24 mouse cellular contexts compared by ENCODE assay signal in the genomic region with DNA sequence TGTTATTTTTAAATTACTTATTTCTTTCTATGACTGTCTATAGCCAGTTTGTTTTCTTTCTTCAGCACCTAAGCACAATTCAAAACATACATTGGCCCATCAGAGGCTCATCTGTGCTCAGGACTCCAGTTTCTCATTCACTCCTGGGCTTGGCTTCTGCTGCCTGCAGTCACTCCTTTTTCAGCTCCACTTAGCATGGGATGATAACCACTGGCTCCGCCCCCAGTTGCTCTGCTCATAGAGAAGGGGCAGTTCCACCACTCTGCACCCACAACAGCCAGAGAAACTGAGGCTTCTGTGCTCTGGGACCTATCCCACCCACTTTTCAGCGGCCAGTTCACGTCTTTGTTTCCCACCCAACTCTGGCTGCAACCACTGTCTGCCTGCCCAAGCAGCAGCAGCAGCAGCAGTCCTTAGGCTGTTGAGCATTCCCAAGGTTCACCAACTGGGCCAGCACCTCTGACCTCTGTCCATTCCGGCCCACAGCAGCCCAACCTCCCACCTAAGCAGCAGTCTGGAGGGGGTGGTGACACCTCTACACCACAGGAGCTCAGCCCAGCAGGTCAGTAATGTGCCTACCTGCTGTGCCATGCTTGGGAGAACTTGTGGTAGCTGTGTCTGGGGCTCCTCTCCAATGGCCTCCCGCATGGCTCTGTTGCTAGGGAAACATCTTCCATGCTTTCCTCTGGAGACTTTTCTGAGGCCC. TPM values are rescaled to one million over a fixed set of nuclear protein-coding genes. Genes with fewer than 3 reads are reported as not detected.
A peak's percentile ranks its signal among the peaks of the same experiment; 100 is the strongest.
DNase-seq lines count a peak whose midpoint lies in the region; ATAC-seq and TF ChIP-seq lines count a peak whose summit lies in the region.
"Had no signal": no experiment of that assay in that cellular context is flagged by ENCODE, and none has a peak within 500 bp of the region (broad histone marks: within the 10 kb centered on the region; RNA-seq: fewer than 3 reads in every experiment).

No protein-coding gene starts in this region.

- no peaks in the 10 kb centered on the region for H3K36me3 ChIP-seq in forebrain, embryonic 10.5 days (replicated peaks)
- no peaks in the 10 kb centered on the region for H3K36me3 ChIP-seq in forebrain, postnatal 0 days (ENCODE audit: insufficient read depth)
- no peaks in the 10 kb centered on the region for H3K36me3 ChIP-seq in kidney, embryonic 15.5 days
- H3K36me3 ChIP-seq in midbrain, embryonic 11.5 days (ENCODE audit: control insufficient read depth, insufficient read depth, low read length): no peaks in the 10 kb centered on the region
- H3K36me3 ChIP-seq in midbrain, postnatal 0 days (ENCODE audit: insufficient read depth, low read length): no peaks in the 10 kb centered on the region
- no peaks in the 10 kb centered on the region for H3K36me3 ChIP-seq in liver, embryonic 13.5 days
- H3K36me3 ChIP-seq: hindbrain, embryonic 12.5 days; liver, embryonic 15.5 days; midbrain, embryonic 15.5 days had no signal

- no peaks in the 10 kb centered on the region for H3K9me3 ChIP-seq in forebrain, embryonic 10.5 days
- H3K9me3 ChIP-seq in forebrain, postnatal 0 days (ENCODE audit: low read length): no peaks in the 10 kb centered on the region
- no peaks in the 10 kb centered on the region for H3K9me3 ChIP-seq in kidney, embryonic 15.5 days (replicated peaks)
- H3K9me3 ChIP-seq in midbrain, embryonic 11.5 days (ENCODE audit: control insufficient read depth, low read length): no peaks in the 10 kb centered on the region
- no peaks in the 10 kb centered on the region for H3K9me3 ChIP-seq in midbrain, postnatal 0 days (ENCODE audit: low read length)
- no peaks in the 10 kb centered on the region for H3K9me3 ChIP-seq in liver, embryonic 13.5 days (replicated peaks)
- H3K9me3 ChIP-seq: forebrain, embryonic 13.5 days; hindbrain, embryonic 12.5 days; liver, embryonic 15.5 days; midbrain, embryonic 15.5 days had no signal

- no peaks in the 10 kb centered on the region for H3K27me3 ChIP-seq in forebrain, embryonic 10.5 days (ENCODE audit: poor library complexity, severe bottlenecking)
- H3K27me3 ChIP-seq in forebrain, postnatal 0 days (ENCODE audit: insufficient read depth, low read length): no peaks in the 10 kb centered on the region
- H3K27me3 ChIP-seq in kidney, embryonic 15.5 days: no peaks in the 10 kb centered on the region
- no peaks in the 10 kb centered on the region for H3K27me3 ChIP-seq in midbrain, embryonic 11.5 days (ENCODE audit: control insufficient read depth, insufficient read depth, low read length)
- no peaks in the 10 kb centered on the region for H3K27me3 ChIP-seq in midbrain, postnatal 0 days (ENCODE audit: insufficient read depth, low read length)
- no peaks in the 10 kb centered on the region for H3K27me3 ChIP-seq in liver, embryonic 13.5 days
- H3K27me3 ChIP-seq: forebrain, embryonic 13.5 days; liver, embryonic 15.5 days; midbrain, embryonic 15.5 days had no signal

- no peak overlapping the region for H3K4me3 ChIP-seq in forebrain, embryonic 10.5 days
- no peak overlapping the region for H3K4me3 ChIP-seq in forebrain, postnatal 0 days (ENCODE audit: low read depth, low read length)
- no peak overlapping the region for H3K4me3 ChIP-seq in kidney, embryonic 15.5 days (replicated peaks)
- H3K4me3 ChIP-seq in midbrain, embryonic 11.5 days (ENCODE audit: low read depth, low read length): no peak overlapping the region
- H3K4me3 ChIP-seq in midbrain, postnatal 0 days (ENCODE audit: low read depth, low read length): no peak overlapping the region
- H3K4me3 ChIP-seq in liver, embryonic 13.5 days (replicated peaks): no peak overlapping the region
- H3K4me3 ChIP-seq: forebrain, embryonic 13.5 days; hindbrain, embryonic 12.5 days; liver, embryonic 15.5 days; midbrain, embryonic 15.5 days had no signal

- no peak overlapping the region for H3K9ac ChIP-seq in forebrain, postnatal 0 days
- H3K9ac ChIP-seq in kidney, embryonic 15.5 days: no peak overlapping the region
- H3K9ac ChIP-seq in midbrain, embryonic 11.5 days (ENCODE audit: low read length): no peak overlapping the region
- no peak overlapping the region for H3K9ac ChIP-seq in midbrain, postnatal 0 days (replicated peaks; ENCODE audit: low read length, poor library complexity, severe bottlenecking)
- H3K9ac ChIP-seq in liver, embryonic 13.5 days: no peak overlapping the region
- H3K9ac ChIP-seq: forebrain, embryonic 13.5 days; hindbrain, embryonic 12.5 days; liver, embryonic 15.5 days; midbrain, embryonic 15.5 days had no signal

- no peak for DNase-seq in forebrain, embryonic 10.5 days (ENCODE audit: extremely low spot score, low spot score)
- DNase-seq in forebrain, postnatal 0 days: no peak
- DNase-seq in kidney, adult 18-20 months: no peak
- peak; percentile 62 for DNase-seq in midbrain, embryonic 11.5 days (ENCODE audit: low spot score, missing footprints)
- DNase-seq in midbrain, postnatal 0 days (ENCODE audit: low spot score): no peak
- DNase-seq in liver, embryonic 13.5 days: no peak
- DNase-seq in yolk sac, embryonic 10.5 days (ENCODE audit: low spot score): no peak
- DNase-seq: adrenal gland, postnatal 36 days; B cell, adult 2 months; cerebellum, adult 9-10 months; gastrocnemius, postnatal 14 days; layer of hippocampus, adult 9-11 months; thymus, postnatal 36 days had no signal

- H3K27ac ChIP-seq in forebrain, embryonic 10.5 days: peak overlapping the region; percentile 56; the same call in 1 of the 2 replicates
- no peak overlapping the region for H3K27ac ChIP-seq in forebrain, postnatal 0 days (ENCODE audit: low read depth, low read length)
- 0 out of 2 replicates have a peak overlapping the region, but pooled peaks have one; percentile 27 for H3K27ac ChIP-seq in kidney, embryonic 15.5 days
- H3K27ac ChIP-seq in midbrain, embryonic 11.5 days (ENCODE audit: low read depth, low read length): no peak overlapping the region
- H3K27ac ChIP-seq in midbrain, postnatal 0 days (ENCODE audit: low read depth, low read length): no peak overlapping the region
- no peak overlapping the region for H3K27ac ChIP-seq in liver, embryonic 13.5 days
- H3K27ac ChIP-seq: forebrain, embryonic 13.5 days; hindbrain, embryonic 12.5 days; liver, embryonic 15.5 days; midbrain, embryonic 15.5 days had no signal

- H3K4me2 ChIP-seq in forebrain, postnatal 0 days (ENCODE audit: low read depth): no peak overlapping the region
- no peak overlapping the region for H3K4me2 ChIP-seq in kidney, embryonic 15.5 days
- no peak overlapping the region for H3K4me2 ChIP-seq in midbrain, embryonic 11.5 days
- H3K4me2 ChIP-seq in midbrain, postnatal 0 days (ENCODE audit: low read depth, low read length, poor library complexity, severe bottlenecking): no peak overlapping the region
- H3K4me2 ChIP-seq in liver, embryonic 13.5 days: no peak overlapping the region
- H3K4me2 ChIP-seq: forebrain, embryonic 13.5 days; hindbrain, embryonic 12.5 days; liver, embryonic 15.5 days; midbrain, embryonic 15.5 days had no signal

- H3K4me1 ChIP-seq in forebrain, embryonic 10.5 days: peaks cover 41% of the 10 kb centered on the region
- H3K4me1 ChIP-seq in forebrain, postnatal 0 days (ENCODE audit: insufficient read depth): no peaks in the 10 kb centered on the region
- H3K4me1 ChIP-seq in kidney, embryonic 15.5 days: peaks cover 34% of the 10 kb centered on the region
- H3K4me1 ChIP-seq in midbrain, embryonic 11.5 days (ENCODE audit: control insufficient read depth, insufficient read depth, low read length): peaks cover 15% of the 10 kb centered on the region
- peaks cover 7% of the 10 kb centered on the region for H3K4me1 ChIP-seq in midbrain, postnatal 0 days (ENCODE audit: insufficient read depth, low read length)
- H3K4me1 ChIP-seq in liver, embryonic 13.5 days (replicated peaks): peaks cover 7% of the 10 kb centered on the region; the same call in 1 of the 2 replicates
- H3K4me1 ChIP-seq: liver, embryonic 15.5 days had no signal

- no peak for TF ChIP-seq CTCF in forebrain, postnatal 0 days (IDR thresholded peaks at IDR 0.05; ENCODE audit: low read depth)
- no peak for TF ChIP-seq CTCF in midbrain, postnatal 0 days (IDR thresholded peaks at IDR 0.05)

- 51% methylated on average over 5 of the region's 5 CpGs for WGBS in forebrain, embryonic 10.5 days
- 61% methylated on average over 5 of the region's 5 CpGs for WGBS in forebrain, postnatal 0 days
- WGBS in kidney, embryonic 15.5 days: 35% methylated on average over 5 of the region's 5 CpGs
- 49% methylated on average over 5 of the region's 5 CpGs for WGBS in midbrain, embryonic 11.5 days
- 43% methylated on average over 5 of the region's 5 CpGs for WGBS in midbrain, postnatal 0 days
- 49% methylated on average over 5 of the region's 5 CpGs for WGBS in liver, embryonic 13.5 days (ENCODE audit: insufficient replicate concordance)

- no peak for ATAC-seq in forebrain, postnatal 0 days
- ATAC-seq in kidney, embryonic 15.5 days (replicated peaks; ENCODE audit: low FRiP score): peak; percentile 83
- ATAC-seq in midbrain, embryonic 11.5 days (ENCODE audit: low FRiP score): no peak
- ATAC-seq in midbrain, postnatal 0 days (ENCODE audit: low FRiP score): no peak
- ATAC-seq in liver, embryonic 13.5 days (ENCODE audit: low read depth): peak; percentile 31; the same call in 1 of the 2 replicates
- ATAC-seq: forebrain, embryonic 13.5 days; lung, postnatal 0 days; midbrain, embryonic 15.5 days had no signal

RNA-seq across cellular contexts. Expression of gene F830045P16Rik, which starts 1.4 kb away (rescaled TPM):
- not detected in 2 replicates for polyA plus RNA-seq in forebrain, embryonic 10.5 days (2016; fragmentation: Nextera tagmentation; extraction: Ambion mirVana)
- total RNA-seq in forebrain, postnatal 0 days (2014; rRNA removed): not detected in 2 replicates
- not detected in 2 replicates for polyA plus RNA-seq in forebrain, postnatal 0 days (2015; fragmentation: Nextera tagmentation; extraction: Ambion mirVana)
- 0.08 TPM in 1 of 2 replicates, not detected in the other for polyA plus RNA-seq in kidney, embryonic 15.5 days (2015; fragmentation: Nextera tagmentation; extraction: Ambion mirVana)
- polyA plus RNA-seq in midbrain, embryonic 11.5 days (2014; fragmentation: Nextera tagmentation; extraction: Ambion mirVana): 0.10 TPM in 1 of 2 replicates, not detected in the other
- 0.16 TPM in 1 of 2 replicates, not detected in the other for total RNA-seq in midbrain, postnatal 0 days (2014; rRNA removed)
- polyA plus RNA-seq in midbrain, postnatal 0 days (2015; fragmentation: Nextera tagmentation; extraction: Ambion mirVana): not detected in 2 replicates
- 0.06 TPM in 1 of 2 replicates, not detected in the other for polyA plus RNA-seq in liver, embryonic 13.5 days (2015; fragmentation: Nextera tagmentation; extraction: Ambion mirVana)
- total RNA-seq: adrenal gland, postnatal 36 days; common myeloid progenitor, adult 5-6 weeks; gastrocnemius, postnatal 14 days had no signal
- polyA plus RNA-seq: forebrain, embryonic 13.5 days; heart, embryonic 16.5 days; intestine, embryonic 14.5 days; limb, embryonic 11.5 days; liver, embryonic 15.5 days; lung, postnatal 0 days; midbrain, embryonic 15.5 days; small intestine, adult 2 months had no signal

RNA-seq across cellular contexts. Expression of gene Sirpa, which starts 57.6 kb away (rescaled TPM):
- polyA plus RNA-seq in forebrain, embryonic 10.5 days (2016; fragmentation: Nextera tagmentation; extraction: Ambion mirVana): 15.6 and 16.0 TPM in 2 replicates
- 94.1 and 118 TPM in 2 replicates for total RNA-seq in forebrain, postnatal 0 days (2014; rRNA removed)
- 41.4 and 61.8 TPM in 2 replicates for polyA plus RNA-seq in forebrain, postnatal 0 days (2015; fragmentation: Nextera tagmentation; extraction: Ambion mirVana)
- polyA plus RNA-seq in kidney, embryonic 15.5 days (2015; fragmentation: Nextera tagmentation; extraction: Ambion mirVana): 28.4 and 30.6 TPM in 2 replicates
- polyA plus RNA-seq in midbrain, embryonic 11.5 days (2014; fragmentation: Nextera tagmentation; extraction: Ambion mirVana): 16.0 and 17.9 TPM in 2 replicates
- total RNA-seq in midbrain, postnatal 0 days (2014; rRNA removed): 109 and 126 TPM in 2 replicates
- 52.2 and 55.7 TPM in 2 replicates for polyA plus RNA-seq in midbrain, postnatal 0 days (2015; fragmentation: Nextera tagmentation; extraction: Ambion mirVana)
- polyA plus RNA-seq in liver, embryonic 13.5 days (2015; fragmentation: Nextera tagmentation; extraction: Ambion mirVana): 18.1 and 20.4 TPM in 2 replicates

Comparison
In these comparisons a context has a peak if more than half of its experiments do, and no peak if none do; other contexts are left out.
1. H3K27ac ChIP-seq: peak in forebrain, embryonic 10.5 days (single experiment) and kidney, embryonic 15.5 days (single experiment); none in forebrain, postnatal 0 days (single experiment), midbrain, embryonic 11.5 days (single experiment), midbrain, postnatal 0 days (single experiment) and liver, embryonic 13.5 days (single experiment).
2. ATAC-seq: peak in kidney, embryonic 15.5 days (single experiment) and liver, embryonic 13.5 days (single experiment); none in forebrain, postnatal 0 days (single experiment), midbrain, embryonic 11.5 days (single experiment) and midbrain, postnatal 0 days (single experiment).